Mouse (Mus musculus) liver, embryonic 14.5 days (tissue): ENCODE results near the gene Efna5. TPM values are rescaled to one million over a fixed set of nuclear protein-coding genes. Genes with fewer than 3 reads are reported as not detected.

Experiments
- ATAC-seq: fragments of 200-750 bp; cut with Nextera tagmentation; 2 replicates; pipeline ENCODE4 v1.8.0; 2017; ENCODE audit warnings: moderate number of reproducible peaks, mild to moderate bottlenecking, moderate library complexity; ENCODE audit not compliant: insufficient read depth
- DNase-seq, 3 experiments: peaks; one replicate each; pipeline ENCODE4 v3.0.0-alpha.2; 2012 to 2013; ENCODE audit warnings: low read depth in 3 of 3, low spot score in 3 of 3
- H3K27ac ChIP-seq: fragments of 300-500 bp; sonication (generic); 2 replicates; pipeline ENCODE4 v1.5.1; 2014; ENCODE audit warnings: moderate library complexity, mild to moderate bottlenecking, control low read depth, inconsistent platforms
- H3K27me3 ChIP-seq: fragments of 300-500 bp; sonication (generic); 2 replicates; pipeline ENCODE4 v1.6.1; 2014; ENCODE audit warnings: mild to moderate bottlenecking, low read length, moderate library complexity; ENCODE audit not compliant: control insufficient read depth, insufficient read depth
- H3K36me3 ChIP-seq: fragments of 300-500 bp; sonication (generic); replicated peaks from 2 replicates; pipeline ENCODE4 v1.6.1; 2014; ENCODE audit warnings: low read depth; ENCODE audit not compliant: control insufficient read depth, insufficient read depth
- H3K4me1 ChIP-seq, 2 experiments: fragments of 200-500 bp in 1 of 2; fragments of 300-500 bp in 1 of 2; sonication (generic) in 1 of 2; replicated peaks; 2 replicates each; pipeline ENCODE4 v1.6.1; 2012 to 2014; ENCODE audit warnings: antibody characterized with exemption in 1 of 2, inconsistent platforms in 1 of 2, low read length in 1 of 2; ENCODE audit not compliant: control insufficient read depth in 2 of 2, insufficient read depth in 2 of 2
- H3K4me2 ChIP-seq: fragments of 300-500 bp; sonication (generic); 2 replicates; pipeline ENCODE4 v1.6.1; 2014; ENCODE audit warnings: low read depth, mild to moderate bottlenecking, control low read depth, moderate library complexity
- H3K4me3 ChIP-seq, 2 experiments: fragments of 200-500 bp in 1 of 2; fragments of 300-500 bp in 1 of 2; sonication (generic) in 1 of 2; 2 replicates each; pipeline ENCODE4 v1.5.1; 2012 to 2014; ENCODE audit warnings: low read depth in 2 of 2, low read length in 2 of 2, mild to moderate bottlenecking in 2 of 2, control low read depth in 1 of 2, inconsistent platforms in 1 of 2, moderate library complexity in 1 of 2; ENCODE audit not compliant: insufficient read depth in 1 of 2
- H3K9ac ChIP-seq: fragments of 300-500 bp; sonication (generic); replicated peaks from 2 replicates; pipeline ENCODE4 v1.6.1; 2014; ENCODE audit warnings: mild to moderate bottlenecking, control low read depth, moderate library complexity
- H3K9me3 ChIP-seq: fragments of 300-500 bp; sonication (generic); 2 replicates; pipeline ENCODE4 v1.6.1; 2016; ENCODE audit warnings: low read length, mixed read lengths; ENCODE audit not compliant: control insufficient read depth
- CTCF ChIP-seq: IDR thresholded peaks from 2 replicates; pipeline ENCODE4 v1.5.1; 2016; ENCODE audit warnings: antibody characterized with exemption, low read depth, control low read depth
- EP300 ChIP-seq: IDR thresholded peaks from 2 replicates; pipeline ENCODE4 v1.6.1; 2016; ENCODE audit warnings: antibody characterized with exemption, low read depth
- WGBS: fragments of 180-500 bp; shearing (Covaris S2); extraction: QIAGEN DNeasy Blood & Tissue Kit; methylation state at CpG from one replicate; pipeline ENCODE4 v1.1.7; 2014; ENCODE audit not compliant: insufficient replicate concordance; 5-methylcytosine and 5-hydroxymethylcytosine counted together
- polyA plus RNA-seq, 2 experiments: library from polyadenylated mRNA; depleted of rRNA in 1 of 2; stranded (reverse) in 1 of 2; unstranded in 1 of 2; fragments of >200 nt; fragmentation: Nextera tagmentation in 1 of 2; extraction: Ambion mirVana in 1 of 2; gene quantifications; 2 replicates each; pipeline versions ENCODE4 v1.2.1 to v1.2.3; 2012 to 2014

Gene Efna5
- polyA plus RNA-seq, 2 experiments = 0.40 to 1.6 TPM

DNA sequence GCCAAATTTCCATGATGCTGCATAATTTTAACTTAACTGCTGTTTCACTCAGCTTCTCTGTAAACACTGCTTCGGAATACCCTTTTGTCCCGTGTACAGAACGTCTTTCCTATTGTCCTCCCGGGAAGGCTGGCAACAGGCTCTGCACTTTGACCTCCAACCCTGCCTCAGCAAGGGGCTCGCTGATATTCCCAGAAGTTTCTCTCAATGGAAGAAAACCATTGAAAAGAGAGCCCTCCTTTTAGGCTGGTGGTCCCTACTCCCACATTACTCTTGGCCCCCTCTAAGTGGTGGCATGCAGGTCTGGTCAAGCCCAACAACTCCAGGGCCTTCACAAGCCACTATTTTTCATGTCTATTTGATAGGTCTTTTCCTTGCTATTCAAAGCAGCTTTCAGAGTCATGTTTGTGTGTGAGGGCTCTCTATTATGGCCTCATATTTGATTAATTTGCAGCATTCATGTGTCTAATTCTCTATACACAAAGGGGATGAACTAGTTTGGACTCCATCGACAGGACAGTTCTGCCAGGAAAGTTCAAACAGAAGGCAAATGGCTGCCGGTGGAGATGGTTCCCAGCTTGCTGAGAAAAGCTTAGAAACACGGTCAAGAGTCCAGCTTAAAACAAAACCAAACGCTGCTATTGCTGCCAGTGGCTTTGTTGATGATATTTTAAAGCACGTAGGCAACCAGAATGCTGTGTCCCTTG, 103.1 kb downstream of the Efna5 start:
- TF ChIP-seq EP300 (no peak), CTCF (no peak)
- Histone ChIP-seq H3K9me3 (no peaks in the 10 kb centered on the region), H3K4me1 (no peaks in the 10 kb centered on the region), H3K27ac (no peak overlapping the region), H3K36me3 (no peaks in the 10 kb centered on the region), H3K4me2 (no peak overlapping the region), H3K4me3 (no peak overlapping the region), H3K27me3 (no peaks in the 10 kb centered on the region), H3K9ac (no peak overlapping the region)
- DNase-seq = no peak
- ATAC-seq = no peak
- 47% methylated on average over 10 of the region's 10 CpGs for WGBS

DNA sequence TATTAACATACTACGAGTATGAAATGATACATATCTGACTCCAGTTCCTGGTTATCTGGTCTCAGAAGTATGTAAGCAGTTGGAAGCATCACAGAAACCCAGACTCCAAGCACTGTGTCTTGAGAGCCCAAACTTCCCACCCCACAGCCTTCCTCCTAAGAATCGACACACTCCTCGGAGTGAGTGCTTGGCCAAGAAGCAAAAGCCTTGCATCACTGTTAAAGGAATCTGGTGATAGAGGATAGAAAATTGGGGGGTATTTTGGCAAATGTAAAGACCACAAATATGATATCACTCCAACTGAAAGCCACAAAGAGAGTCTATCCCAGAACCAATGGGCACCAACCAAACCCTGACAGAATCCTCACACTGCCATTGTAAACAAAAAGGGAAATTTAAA, 104.4 kb downstream of the Efna5 start:
- no peaks in the 10 kb centered on the region for H3K4me1 ChIP-seq
- no peaks in the 10 kb centered on the region for H3K36me3 ChIP-seq
- no peak overlapping the region for H3K4me2 ChIP-seq
- no peak for DNase-seq
- TF ChIP-seq EP300 (no peak), CTCF (no peak)
- no peak overlapping the region for H3K9ac ChIP-seq
- ATAC-seq = no peak
- no peaks in the 10 kb centered on the region for H3K27me3 ChIP-seq
- H3K9me3 ChIP-seq = no peaks in the 10 kb centered on the region
- 55% methylated on average over 3 of the region's 3 CpGs for WGBS
- H3K4me3 ChIP-seq = no peak overlapping the region
- H3K27ac ChIP-seq = no peak overlapping the region

DNA sequence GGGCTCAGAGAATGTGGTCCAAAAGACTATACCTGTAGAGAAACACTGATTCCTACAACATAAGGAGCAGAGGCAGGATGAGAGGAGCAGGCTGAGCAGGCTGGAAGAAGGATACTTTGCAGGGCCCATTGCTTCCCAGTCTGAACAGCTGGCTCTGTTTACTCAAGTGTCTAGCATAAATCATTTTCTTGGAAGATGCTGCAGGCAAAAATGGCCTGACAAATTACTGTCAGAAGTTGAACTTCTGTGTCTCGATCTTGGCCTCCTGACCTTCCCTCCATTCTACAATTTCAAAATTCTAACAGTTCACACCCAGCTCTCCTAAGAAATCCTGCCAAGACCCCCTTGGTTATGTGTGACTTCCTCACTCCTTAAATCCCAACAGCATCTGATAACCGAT, 105.1 kb downstream of the Efna5 start:
- Histone ChIP-seq H3K9me3 (no peaks in the 10 kb centered on the region), H3K27ac (no peak overlapping the region)
- 77% methylated on average over 2 of the region's 2 CpGs for WGBS

DNA sequence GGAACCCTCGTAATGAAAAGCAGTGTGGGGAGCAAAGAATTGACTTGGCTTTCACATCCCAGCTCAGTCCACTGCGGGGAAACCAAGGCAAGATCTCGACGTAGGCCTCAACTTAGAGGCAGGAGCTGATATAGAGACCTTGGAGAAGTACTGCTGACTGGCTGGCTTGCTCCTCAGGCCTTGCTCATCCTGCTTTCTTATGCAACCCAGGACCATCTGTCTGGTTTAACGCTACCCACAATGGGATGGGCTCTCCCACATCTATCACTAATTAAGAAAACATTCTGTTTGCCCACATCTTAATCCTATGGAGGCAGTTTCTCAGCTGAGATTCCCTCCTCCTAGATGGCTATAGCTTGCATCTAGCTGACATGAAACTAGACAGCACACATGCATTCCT, 105.7 kb downstream of the Efna5 start:
- H3K27ac ChIP-seq = no peak overlapping the region
- H3K27me3 ChIP-seq = no peaks in the 10 kb centered on the region
- ATAC-seq (no peak), DNase-seq (no peak)
- H3K36me3 ChIP-seq = no peaks in the 10 kb centered on the region
- no peak overlapping the region for H3K4me2 ChIP-seq
- WGBS = 66% methylated on average over 5 of the region's 5 CpGs
- TF ChIP-seq EP300 = no peak
- TF ChIP-seq CTCF = no peak
- no peaks in the 10 kb centered on the region for H3K9me3 ChIP-seq
- no peaks in the 10 kb centered on the region for H3K4me1 ChIP-seq
- no peak overlapping the region for H3K4me3 ChIP-seq
- H3K9ac ChIP-seq = no peak overlapping the region

More for the DNA sequence above, 105.1 kb downstream of the Efna5 start:
- H3K4me1 ChIP-seq = no peaks in the 10 kb centered on the region
- TF ChIP-seq CTCF (no peak), EP300 (no peak)
- H3K9ac ChIP-seq = no peak overlapping the region
- H3K27me3 ChIP-seq = no peaks in the 10 kb centered on the region
- no peak for DNase-seq
- no peak for ATAC-seq
- H3K36me3 ChIP-seq = no peaks in the 10 kb centered on the region
- H3K4me3 ChIP-seq = no peak overlapping the region
- H3K4me2 ChIP-seq = no peak overlapping the region

DNA sequence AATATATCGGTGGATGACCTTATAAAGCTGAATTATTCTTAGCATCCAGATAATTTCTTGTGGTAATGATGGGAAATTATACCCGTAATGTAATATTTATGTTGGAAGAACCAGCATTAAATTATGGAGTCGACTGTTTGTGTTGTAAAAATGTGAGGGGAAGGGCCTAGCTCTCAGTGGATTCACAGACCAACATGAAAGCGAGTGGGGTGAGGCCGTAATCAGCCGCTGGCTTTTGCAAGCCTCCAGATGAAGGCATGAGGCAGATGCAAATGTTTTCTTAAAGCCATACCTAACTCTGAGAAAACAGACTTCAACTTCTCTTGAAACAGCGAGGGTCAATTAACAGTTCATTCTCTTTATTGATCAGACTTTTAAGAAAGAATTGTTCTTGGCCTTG, 106.4 kb downstream of the Efna5 start:
- no peak for ATAC-seq
- TF ChIP-seq CTCF (no peak), EP300 (no peak)
- H3K4me2 ChIP-seq = no peak overlapping the region
- no peaks in the 10 kb centered on the region for H3K4me1 ChIP-seq
- no peak for DNase-seq
- H3K4me3 ChIP-seq = no peak overlapping the region
- H3K27me3 ChIP-seq = no peaks in the 10 kb centered on the region
- no peak overlapping the region for H3K27ac ChIP-seq
- 72% methylated on average over 7 of the region's 7 CpGs for WGBS
- no peaks in the 10 kb centered on the region for H3K9me3 ChIP-seq
- H3K9ac ChIP-seq = no peak overlapping the region
- no peaks in the 10 kb centered on the region for H3K36me3 ChIP-seq
